Mouse (Mus musculus) G1E (cell line): ENCODE measurements at regions not wholly inside any gene's neighbourhood (a gene's known extent, or its start where the extent isn't known, plus 50 kb on each side); places are given as distances from the start of the nearest gene placed in this dataset.

ENCODE experiments used
- ATAC-seq: 2 replicates; pipeline ENCODE4 v1.8.0; 2016; ENCODE audit warnings: mild to moderate bottlenecking; ENCODE audit not compliant: insufficient number of reproducible peaks, poor library complexity, low FRiP score, severe bottlenecking; ENCODE audit errors: extremely low read depth
- DNase-seq: peaks from one replicate; pipeline ENCODE4 v3.0.0; 2012; ENCODE audit warnings: low spot score
- H3K27me3 ChIP-seq: 2 replicates; pipeline ENCODE4 v1.6.1; 2012; ENCODE audit warnings: mild to moderate bottlenecking, low read length, inconsistent platforms; ENCODE audit not compliant: insufficient read depth
- H3K36me3 ChIP-seq: replicated peaks from 2 replicates; pipeline ENCODE3; 2012; ENCODE audit warnings: mild to moderate bottlenecking, inconsistent platforms
- H3K4me1 ChIP-seq: 2 replicates; pipeline ENCODE4 v1.6.1; 2012; ENCODE audit warnings: low read depth, low read length, inconsistent platforms, mixed read lengths; ENCODE audit not compliant: insufficient read depth
- H3K4me3 ChIP-seq: 2 replicates; pipeline ENCODE4 v1.5.1; 2012; ENCODE audit warnings: low read depth, mild to moderate bottlenecking, inconsistent platforms, low read length, moderate library complexity, mixed read lengths
- H3K9me3 ChIP-seq: replicated peaks from 2 replicates; pipeline ENCODE4 v1.6.1; 2012; ENCODE audit warnings: inconsistent platforms
- CTCF ChIP-seq: IDR thresholded peaks from 2 replicates; pipeline ENCODE4 v1.5.1; 2012; ENCODE audit warnings: low read depth, low read length, inconsistent platforms, mixed read lengths
- GATA1 ChIP-seq: IDR thresholded peaks from 2 replicates; pipeline ENCODE4 v1.6.1; 2012; ENCODE audit warnings: borderline replicate concordance, low read length, inconsistent platforms, mixed read lengths
- GATA2 ChIP-seq: IDR thresholded peaks from 2 replicates; pipeline ENCODE4 v1.6.1; 2012; ENCODE audit warnings: low read depth, low read length, inconsistent platforms, borderline replicate concordance
- POLR2AphosphoS5 ChIP-seq: IDR thresholded peaks from 2 replicates; pipeline ENCODE4 v1.6.1; 2012; ENCODE audit warnings: low read depth, low read length, inconsistent platforms; ENCODE audit not compliant: insufficient replicate concordance
- TAL1 ChIP-seq: conservative IDR thresholded peaks from 2 replicates; pipeline ENCODE4 v1.6.1; 2012; ENCODE audit warnings: low read depth, low read length, inconsistent platforms, mixed read lengths

GRCm38 (mm10) chr11:111715401-111715800 lies 649.4 kb downstream of the Kcnj2 start:
- H3K4me1 ChIP-seq = peaks cover 11% of the 10 kb centered on the region
- H3K4me3 ChIP-seq = no peak overlapping the region
- no peak for DNase-seq
- H3K9me3 ChIP-seq = no peaks in the 10 kb centered on the region
- ATAC-seq = no peak
- TF ChIP-seq POLR2AphosphoS5 = no peak
- H3K27me3 ChIP-seq = no peaks in the 10 kb centered on the region
- H3K36me3 ChIP-seq = no peaks in the 10 kb centered on the region

GRCm38 (mm10) chr11:111722276-111722675 lies 656.3 kb downstream of the Kcnj2 start:
- no peaks in the 10 kb centered on the region for H3K9me3 ChIP-seq
- no peaks in the 10 kb centered on the region for H3K4me1 ChIP-seq
- no peaks in the 10 kb centered on the region for H3K36me3 ChIP-seq
- H3K4me3 ChIP-seq = no peak overlapping the region
- TF ChIP-seq TAL1 = no peak
- no peak for TF ChIP-seq GATA1
- TF ChIP-seq GATA2 = no peak
- H3K27me3 ChIP-seq = no peaks in the 10 kb centered on the region
- ATAC-seq = no peak
- DNase-seq = no peak

- ATAC-seq = no peak
- Histone ChIP-seq H3K4me1 (peaks cover 2% of the 10 kb centered on the region; the same call in 1 of the 2 replicates), H3K9me3 (no peaks in the 10 kb centered on the region), H3K27me3 (no peaks in the 10 kb centered on the region), H3K4me3 (no peak overlapping the region), H3K36me3 (no peaks in the 10 kb centered on the region)
- no peak for TF ChIP-seq TAL1
- no peak for TF ChIP-seq GATA1
- TF ChIP-seq GATA2 = no peak
- no peak for TF ChIP-seq POLR2AphosphoS5
- no peak for TF ChIP-seq CTCF
- DNase-seq = no peak
Observed at GRCm38 (mm10) chr11:111728148-111728547, 662.2 kb downstream of the Kcnj2 start.

- Histone ChIP-seq H3K4me1 (peaks cover 2% of the 10 kb centered on the region; the same call in 1 of the 2 replicates), H3K4me3 (no peak overlapping the region), H3K9me3 (no peaks in the 10 kb centered on the region), H3K27me3 (no peaks in the 10 kb centered on the region), H3K36me3 (no peaks in the 10 kb centered on the region)
- no peak for ATAC-seq
- DNase-seq = no peak
- no peak for TF ChIP-seq GATA1
- TF ChIP-seq CTCF = no peak
- no peak for TF ChIP-seq GATA2
- TF ChIP-seq TAL1 = no peak
- TF ChIP-seq POLR2AphosphoS5 = no peak
Observed at GRCm38 (mm10) chr11:111732096-111732495, 666.1 kb downstream of the Kcnj2 start.

- TF ChIP-seq GATA2 (no peak), GATA1 (no peak), TAL1 (no peak), POLR2AphosphoS5 (no peak)
- no peak for ATAC-seq
- no peak overlapping the region for H3K4me3 ChIP-seq
Observed at GRCm38 (mm10) chr11:111735446-111735845, 669.5 kb downstream of the Kcnj2 start.

GRCm38 (mm10) chr11:111735961-111736360 lies 670.0 kb downstream of the Kcnj2 start:
- Histone ChIP-seq H3K9me3 (no peaks in the 10 kb centered on the region), H3K4me1 (peaks cover 2% of the 10 kb centered on the region; the same call in 1 of the 2 replicates), H3K4me3 (no peak overlapping the region), H3K36me3 (no peaks in the 10 kb centered on the region), H3K27me3 (no peaks in the 10 kb centered on the region)
- DNase-seq = no peak
- ATAC-seq = no peak
- no peak for TF ChIP-seq POLR2AphosphoS5
- no peak for TF ChIP-seq CTCF
- TF ChIP-seq GATA1 = no peak

More at GRCm38 (mm10) chr11:111735446-111735845, 669.5 kb downstream of the Kcnj2 start:
- H3K9me3 ChIP-seq = no peaks in the 10 kb centered on the region
- DNase-seq = no peak
- H3K36me3 ChIP-seq = no peaks in the 10 kb centered on the region
- peaks cover 2% of the 10 kb centered on the region; the same call in 1 of the 2 replicates for H3K4me1 ChIP-seq
- no peaks in the 10 kb centered on the region for H3K27me3 ChIP-seq

- TF ChIP-seq GATA2 (no peak), TAL1 (no peak), CTCF (no peak), POLR2AphosphoS5 (no peak), GATA1 (no peak)
- no peak for ATAC-seq
- no peaks in the 10 kb centered on the region for H3K9me3 ChIP-seq
- no peak overlapping the region for H3K4me3 ChIP-seq
- H3K27me3 ChIP-seq = no peaks in the 10 kb centered on the region
- peaks cover 4% of the 10 kb centered on the region for H3K4me1 ChIP-seq
- DNase-seq = no peak
- no peaks in the 10 kb centered on the region for H3K36me3 ChIP-seq
Observed at GRCm38 (mm10) chr11:111743356-111743755, 677.4 kb downstream of the Kcnj2 start.
